Mouse (Mus musculus): Measurements from ENCODE around the gene Nthl1. TPM values are rescaled to one million over a fixed set of nuclear protein-coding genes. Genes with fewer than 3 reads are reported as not detected.
A peak's percentile ranks its signal among the peaks of the same experiment; 100 is the strongest.

Nthl1 gene
- polyA plus RNA-seq, 1 experiment from 2014 or later = 15.6 TPM

- peak overlapping the region; percentile 41; the same call in 1 of the 2 replicates for H3K4me2 ChIP-seq (replicated peaks)
- peaks cover 46% of the 10 kb centered on the region for H3K27me3 ChIP-seq (replicated peaks)
- peaks cover 21% of the 10 kb centered on the region for H3K4me1 ChIP-seq (replicated peaks)
- no peak overlapping the region for H3K9ac ChIP-seq
- 27% methylated on average over 16 of the region's 16 CpGs for WGBS
- H3K4me3 ChIP-seq (replicated peaks) = no peak overlapping the region; the same call in 1 of the 2 replicates
- peaks cover 5% of the 10 kb centered on the region for H3K36me3 ChIP-seq
- ATAC-seq = peak; percentile 61
- no peak overlapping the region for H3K27ac ChIP-seq
- no peaks in the 10 kb centered on the region for H3K9me3 ChIP-seq
Measured at GRCm38 (mm10) chr17:24686514-24686913, 54.0 kb downstream of the Nthl1 start.

- Histone ChIP-seq H3K4me1 (replicated peaks) (peaks cover 21% of the 10 kb centered on the region), H3K27ac (no peak overlapping the region), H3K4me2 (replicated peaks) (peak overlapping the region; percentile 79), H3K9ac (peak overlapping the region; percentile 26; the same call in 1 of the 2 replicates), H3K9me3 (no peaks in the 10 kb centered on the region), H3K4me3 (replicated peaks) (peak overlapping the region; percentile 39), H3K36me3 (no peaks in the 10 kb centered on the region; the same call in 1 of the 2 replicates), H3K27me3 (replicated peaks) (peaks cover 46% of the 10 kb centered on the region)
- 1% methylated on average over 25 of the region's 25 CpGs for WGBS
- peak; percentile 70 for ATAC-seq
Measured at GRCm38 (mm10) chr17:24687146-24687595, 54.7 kb downstream of the Nthl1 start.

GRCm38 (mm10) chr17:24687599-24687998 is 55.1 kb downstream of the Nthl1 start:
- peak overlapping the region; percentile 39 for H3K4me3 ChIP-seq (replicated peaks)
- H3K27me3 ChIP-seq (replicated peaks) = peaks cover 46% of the 10 kb centered on the region
- ATAC-seq = no peak
- no peak overlapping the region for H3K27ac ChIP-seq
- peak overlapping the region; percentile 26; the same call in 1 of the 2 replicates for H3K9ac ChIP-seq
- H3K9me3 ChIP-seq = no peaks in the 10 kb centered on the region
- 19% methylated on average over 23 of the region's 23 CpGs for WGBS
- H3K4me2 ChIP-seq (replicated peaks) = peak overlapping the region; percentile 79
- H3K4me1 ChIP-seq (replicated peaks) = peaks cover 21% of the 10 kb centered on the region
- H3K36me3 ChIP-seq = no peaks in the 10 kb centered on the region

Other genes starting within 250 kb of the Nthl1 start
- gene Rnps1, start 218.1 kb upstream of the Nthl1 start, polyA plus RNA-seq (2015; fragmentation: Nextera tagmentation; extraction: Ambion mirVana) = 250 and 257 TPM in 2 replicates
- 122 and 137 TPM in 2 replicates for gene Eci1, start 206.0 kb upstream of the Nthl1 start, polyA plus RNA-seq (2015; fragmentation: Nextera tagmentation; extraction: Ambion mirVana)
- gene Dnase1l2, start 189.6 kb upstream of the Nthl1 start, polyA plus RNA-seq (2015; fragmentation: Nextera tagmentation; extraction: Ambion mirVana) = 1.4 and 2.1 TPM in 2 replicates
- 23.0 and 29.3 TPM in 2 replicates for gene E4f1, start 162.4 kb upstream of the Nthl1 start, polyA plus RNA-seq (2015; fragmentation: Nextera tagmentation; extraction: Ambion mirVana)
- gene Pgp, start 162.3 kb upstream of the Nthl1 start, polyA plus RNA-seq (2015; fragmentation: Nextera tagmentation; extraction: Ambion mirVana) = 79.9 and 80.6 TPM in 2 replicates
- 0.40 and 0.68 TPM in 2 replicates for gene Bricd5, start 158.8 kb upstream of the Nthl1 start, polyA plus RNA-seq (2015; fragmentation: Nextera tagmentation; extraction: Ambion mirVana)
- gene Mlst8, start 153.6 kb upstream of the Nthl1 start, polyA plus RNA-seq (2015; fragmentation: Nextera tagmentation; extraction: Ambion mirVana) = 25.2 and 27.3 TPM in 2 replicates
- 1.5 and 1.8 TPM in 2 replicates for gene Caskin1, start 144.1 kb upstream of the Nthl1 start, polyA plus RNA-seq (2015; fragmentation: Nextera tagmentation; extraction: Ambion mirVana)
- 81.6 and 89.3 TPM in 2 replicates for gene Traf7, start 104.7 kb upstream of the Nthl1 start, polyA plus RNA-seq (2015; fragmentation: Nextera tagmentation; extraction: Ambion mirVana)
- 5.2 and 8.7 TPM in 2 replicates for gene Rab26, start 98.5 kb upstream of the Nthl1 start, polyA plus RNA-seq (2015; fragmentation: Nextera tagmentation; extraction: Ambion mirVana)
- 16.9 and 17.4 TPM in 2 replicates for gene Pkd1, start 82.8 kb upstream of the Nthl1 start, polyA plus RNA-seq (2015; fragmentation: Nextera tagmentation; extraction: Ambion mirVana)
- gene Tsc2, start 50 bp upstream of the Nthl1 start, polyA plus RNA-seq (2015; fragmentation: Nextera tagmentation; extraction: Ambion mirVana) = 41.0 and 45.7 TPM in 2 replicates
- 43.9 and 49.2 TPM in 2 replicates for gene Slc9a3r2, start 17.6 kb downstream of the Nthl1 start, polyA plus RNA-seq (2015; fragmentation: Nextera tagmentation; extraction: Ambion mirVana)
- 0.30 and 0.56 TPM in 2 replicates for gene Npw, start 25.8 kb downstream of the Nthl1 start, polyA plus RNA-seq (2015; fragmentation: Nextera tagmentation; extraction: Ambion mirVana)
- 20.0 and 20.5 TPM in 2 replicates for gene Zfp598, start 37.0 kb downstream of the Nthl1 start, polyA plus RNA-seq (2015; fragmentation: Nextera tagmentation; extraction: Ambion mirVana)
- gene Syngr3, start 57.3 kb downstream of the Nthl1 start, polyA plus RNA-seq (2015; fragmentation: Nextera tagmentation; extraction: Ambion mirVana) = 7.0 and 7.7 TPM in 2 replicates
- gene Gfer, start 63.5 kb downstream of the Nthl1 start, polyA plus RNA-seq (2015; fragmentation: Nextera tagmentation; extraction: Ambion mirVana) = 41.8 and 45.9 TPM in 2 replicates
- gene Noxo1, start 63.6 kb downstream of the Nthl1 start, polyA plus RNA-seq (2015; fragmentation: Nextera tagmentation; extraction: Ambion mirVana) = 10.3 and 10.4 TPM in 2 replicates
- 67.3 and 67.5 TPM in 2 replicates for gene Tbl3, start 75.0 kb downstream of the Nthl1 start, polyA plus RNA-seq (2015; fragmentation: Nextera tagmentation; extraction: Ambion mirVana)
- 0.11 and 0.19 TPM in 2 replicates for gene Rnf151, start 85.4 kb downstream of the Nthl1 start, polyA plus RNA-seq (2015; fragmentation: Nextera tagmentation; extraction: Ambion mirVana)
- gene Rps2, start 85.4 kb downstream of the Nthl1 start, polyA plus RNA-seq (2015; fragmentation: Nextera tagmentation; extraction: Ambion mirVana) = 1,514 and 1,667 TPM in 2 replicates
- gene Ndufb10, start 91.8 kb downstream of the Nthl1 start, polyA plus RNA-seq (2015; fragmentation: Nextera tagmentation; extraction: Ambion mirVana) = 303 and 319 TPM in 2 replicates
- not detected in 2 replicates for gene Rpl3l, start 95.1 kb downstream of the Nthl1 start, polyA plus RNA-seq (2015; fragmentation: Nextera tagmentation; extraction: Ambion mirVana)
- 32.4 and 33.9 TPM in 2 replicates for gene Msrb1, start 104.0 kb downstream of the Nthl1 start, polyA plus RNA-seq (2015; fragmentation: Nextera tagmentation; extraction: Ambion mirVana)
- gene Hs3st6, start 120.3 kb downstream of the Nthl1 start, polyA plus RNA-seq (2015; fragmentation: Nextera tagmentation; extraction: Ambion mirVana) = 0.78 and 0.81 TPM in 2 replicates
- gene Meiob, start 171.6 kb downstream of the Nthl1 start, polyA plus RNA-seq (2015; fragmentation: Nextera tagmentation; extraction: Ambion mirVana) = not detected in 2 replicates
- gene Hagh, start 207.5 kb downstream of the Nthl1 start, polyA plus RNA-seq (2015; fragmentation: Nextera tagmentation; extraction: Ambion mirVana) = 55.1 and 69.8 TPM in 2 replicates
- gene Fahd1, start 217.7 kb downstream of the Nthl1 start, polyA plus RNA-seq (2015; fragmentation: Nextera tagmentation; extraction: Ambion mirVana) = 77.1 and 77.6 TPM in 2 replicates
- gene Igfals, start 233.3 kb downstream of the Nthl1 start, polyA plus RNA-seq (2015; fragmentation: Nextera tagmentation; extraction: Ambion mirVana) = 3.4 and 4.4 TPM in 2 replicates

Data from intestine, embryonic 15.5 days (tissue).